Mouse (Mus musculus) cerebellum, adult 2 months (tissue): ENCODE data around the gene 2310057N15Rik.

Source experiments
- CTCF ChIP-seq: fragments of 200-500 bp; IDR thresholded peaks from 2 replicates; pipeline ENCODE4 v1.5.1; 2011; ENCODE audit warnings: low read depth, mild to moderate bottlenecking, control low read depth, low read length, moderate library complexity, borderline replicate concordance; ENCODE audit not compliant: insufficient read depth
- POLR2A ChIP-seq: fragments of 200-500 bp; IDR thresholded peaks from 2 replicates; pipeline ENCODE4 v1.6.1; 2011; ENCODE audit warnings: low read length, control low read depth, borderline replicate concordance; ENCODE audit not compliant: insufficient read depth

DNA sequence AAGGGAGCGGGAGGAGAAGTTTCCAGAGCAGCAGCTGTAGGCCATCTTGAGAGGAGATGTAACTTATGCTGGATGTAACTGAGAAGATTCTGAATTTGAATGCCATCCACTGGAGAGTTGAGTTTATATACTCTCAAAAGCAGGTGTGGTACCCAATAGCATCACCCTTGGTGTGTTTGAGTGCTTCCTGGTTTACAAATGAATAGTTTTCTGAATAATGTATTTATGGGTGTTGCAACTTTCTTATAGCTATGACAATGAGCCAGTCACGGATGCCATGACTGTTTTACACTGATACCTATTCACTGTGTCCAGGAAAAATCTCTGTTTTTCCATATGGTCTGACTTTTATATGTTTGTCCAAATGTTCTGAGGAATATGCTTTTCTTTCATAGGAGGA, at the start of gene 2310057N15Rik:
- TF ChIP-seq CTCF (no peak), POLR2A (no peak)
